Mouse (Mus musculus) lung, adult 10 weeks (tissue): ENCODE measurements around the gene Topaz1. TPM values are rescaled to one million over a fixed set of nuclear protein-coding genes. Genes with fewer than 3 reads are reported as not detected.

Source experiments
- polyA plus RNA-seq: library from polyadenylated mRNA; stranded (reverse); fragments of 350-450 nt; fragmentation: Illumina TruSeq; extraction: RNeasy Lipid Tissue Mini Kit (QIAGEN cat#74804); gene quantifications from one replicate; pipeline ENCODE4 v1.2.3, GENCODE M21; 2014; ENCODE audit warnings: low read depth, low replicate concordance; ENCODE audit not compliant: insufficient read depth

The Topaz1 gene
- 0.07 TPM for polyA plus RNA-seq

DNA sequence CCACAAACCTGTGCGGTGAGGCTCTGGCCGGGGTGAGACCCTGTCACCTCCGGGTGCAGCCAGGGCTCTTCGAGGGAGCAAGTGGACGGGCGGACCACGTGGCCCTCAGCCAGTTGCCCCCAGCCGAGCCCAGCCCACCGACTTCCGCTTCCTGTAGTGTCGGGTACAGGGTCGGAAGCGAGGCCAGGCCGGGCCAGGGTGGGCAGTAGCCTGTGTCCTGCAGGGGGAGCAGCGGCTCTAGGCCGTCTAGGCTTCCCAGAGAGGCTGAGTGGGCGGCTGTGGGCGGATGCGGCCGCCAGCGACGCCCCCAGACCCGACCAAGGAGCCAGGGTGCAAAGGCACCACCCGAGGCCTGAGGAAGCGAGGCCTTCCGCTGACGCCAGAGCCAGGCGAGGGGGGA is at the start of gene Topaz1:
Topaz1 (plus strand) TSS at position 287 of the 400 bp plus-strand sequence.

DNA sequence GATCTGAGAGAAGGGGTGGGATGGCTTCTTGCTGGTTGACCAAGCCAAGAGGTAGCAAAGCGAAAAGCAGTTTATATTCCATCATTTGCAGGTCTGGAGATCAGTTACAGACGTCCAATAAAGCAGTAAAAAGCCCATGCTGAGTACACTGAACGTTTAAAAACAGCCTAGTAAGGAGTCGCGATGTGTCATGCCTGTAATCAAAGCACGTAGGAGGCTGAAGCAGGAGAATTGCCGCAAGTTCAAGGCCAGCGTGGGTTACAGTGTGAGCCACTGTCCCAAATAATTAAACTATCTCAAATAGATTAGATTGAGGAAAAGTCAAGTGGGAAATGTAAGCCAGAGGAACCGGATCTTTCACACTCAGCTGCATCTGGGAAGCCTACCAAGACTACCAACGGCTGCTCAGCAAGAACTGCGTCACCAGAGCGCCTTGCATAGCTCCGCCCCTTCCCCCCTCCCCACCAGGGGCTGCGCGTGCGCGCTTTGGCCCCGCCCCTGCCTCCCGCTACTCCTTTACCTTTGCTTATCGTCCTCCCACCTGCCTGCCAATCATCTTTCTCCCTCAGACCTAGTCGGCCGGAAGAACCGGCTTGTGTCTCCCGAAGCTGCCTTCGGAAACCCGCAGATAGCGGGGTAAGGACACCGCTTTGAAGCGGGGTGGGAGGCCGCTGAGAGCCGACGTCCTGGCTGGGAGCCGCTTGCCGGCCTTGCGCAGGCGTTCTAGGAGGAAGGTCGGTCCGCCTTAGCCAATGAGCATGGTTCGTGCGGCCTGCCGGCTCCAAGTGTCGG is 58.1 kb downstream of the Topaz1 start, which contains the start of gene Tcaim:
Tcaim (plus strand) TSS at position 487 of the 792 bp plus-strand sequence.

GRCm38 (mm10) chr9:122843760-122844159 is 96.6 kb downstream of the Topaz1 start, which contains the start of gene Gm35549:
Gene Gm35549, minus strand, starts transcription at chr9:122844035.

Other genes with a start within 250 kb of the Topaz1 start
- gene Tcaim, start 58.2 kb downstream of the Topaz1 start, polyA plus RNA-seq, result 5.1 TPM
- not detected for gene Gm35549, start 96.7 kb downstream of the Topaz1 start, polyA plus RNA-seq
- gene Zfp445, start 118.7 kb downstream of the Topaz1 start, polyA plus RNA-seq, result 13.7 TPM
- gene Zkscan7, start 138.3 kb downstream of the Topaz1 start, polyA plus RNA-seq, result 5.1 TPM
- gene Zfp105, start 175.7 kb downstream of the Topaz1 start, polyA plus RNA-seq, result 4.6 TPM
- gene 1110059G10Rik, start 203.7 kb downstream of the Topaz1 start, polyA plus RNA-seq, result 28.8 TPM
- 2.6 TPM for gene Kif15, start 203.7 kb downstream of the Topaz1 start, polyA plus RNA-seq